Mouse (Mus musculus): ENCODE results near the gene Tmem110.

Tmem110 gene

DNA sequence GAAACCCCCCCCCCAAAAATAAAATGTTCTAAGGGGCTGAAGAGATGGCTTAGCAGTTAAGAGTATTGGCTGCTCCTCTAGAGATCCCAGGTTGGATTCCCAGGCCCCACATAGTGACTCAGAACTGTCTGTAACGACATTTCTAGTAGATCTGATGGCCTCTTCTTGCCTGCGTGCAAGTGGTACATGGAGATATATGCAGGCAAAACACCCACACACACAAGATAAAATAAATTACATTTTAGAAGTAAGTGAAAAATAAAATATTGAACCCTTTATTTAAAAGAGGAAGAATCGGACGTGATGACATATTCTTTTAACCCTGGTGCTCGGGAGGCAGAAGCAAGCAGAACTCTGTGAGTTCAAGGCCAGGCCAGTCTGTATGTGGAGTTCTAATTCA lies 77.2 kb downstream of the Tmem110 start:
- DNase-seq (ENCODE audit: low read depth, low spot score): no peak

DNA sequence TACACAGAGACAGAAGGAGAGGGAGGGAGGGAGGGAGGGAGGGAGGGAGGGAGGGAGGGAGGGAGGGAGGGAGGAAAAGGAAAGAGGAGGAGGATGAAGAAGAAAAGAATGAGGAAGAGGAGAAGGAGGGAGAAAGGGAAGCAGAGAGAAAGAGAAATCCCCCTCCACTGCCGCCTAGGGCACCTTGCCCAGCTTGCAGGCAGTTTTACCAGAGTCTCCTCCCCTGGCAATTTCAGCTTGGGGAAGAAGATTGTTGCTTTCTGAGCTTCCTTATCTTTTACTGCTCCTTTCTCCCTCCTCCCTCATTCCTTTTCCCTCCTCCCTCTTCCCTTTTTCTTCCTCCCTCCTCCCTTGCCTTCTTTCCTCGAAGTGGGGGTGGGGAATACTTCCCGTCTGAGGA lies 77.6 kb downstream of the Tmem110 start:
- no peak for DNase-seq (ENCODE audit: low read depth, low spot score)

DNA sequence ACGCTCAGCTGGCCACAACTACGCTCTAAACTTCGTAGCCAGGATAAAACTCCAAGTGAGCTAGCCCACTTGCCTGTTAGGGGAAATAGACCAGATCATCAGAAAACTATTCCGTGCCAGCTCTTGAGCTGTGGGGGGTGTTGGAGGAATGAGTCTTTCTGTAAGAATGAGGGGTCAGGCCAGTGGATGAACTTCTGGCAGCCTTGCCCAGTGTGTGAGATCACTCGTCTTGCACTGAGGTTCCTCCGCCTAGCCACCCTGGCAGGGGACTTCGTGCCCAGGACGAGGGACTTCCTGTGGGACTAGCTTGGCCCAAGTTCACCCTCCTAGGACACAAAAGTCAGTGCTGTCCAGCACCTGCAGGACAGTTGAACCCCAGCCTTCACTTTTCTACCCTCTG lies 78.9 kb downstream of the Tmem110 start:
- DNase-seq (ENCODE audit: low read depth, low spot score): no peak

DNA sequence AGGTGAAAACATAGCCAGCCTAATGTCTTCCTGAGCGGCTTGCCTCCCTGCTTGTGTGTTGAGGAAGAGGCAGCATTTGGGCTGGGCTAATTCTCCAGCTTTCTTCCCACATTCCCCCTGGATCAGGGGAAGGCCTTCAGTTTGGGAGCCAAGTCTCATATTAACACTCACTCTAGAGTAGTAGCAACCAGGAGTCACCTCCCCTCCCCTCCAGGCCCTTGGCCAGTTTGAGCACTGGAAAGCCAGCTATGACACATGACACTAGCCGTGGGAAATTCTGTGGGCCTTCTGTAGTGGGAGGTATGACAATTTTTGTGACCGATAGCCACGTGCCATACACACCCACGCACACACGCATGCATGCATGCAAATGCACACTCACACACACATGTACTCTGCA lies 80.6 kb downstream of the Tmem110 start:
- DNase-seq (ENCODE audit: low read depth, low spot score): no peak

- DNase-seq (ENCODE audit: low read depth, low spot score): no peak
These were observed 82.5 kb downstream of the Tmem110 start for GRCm38 (mm10) chr14:30907814-30908265.

DNA sequence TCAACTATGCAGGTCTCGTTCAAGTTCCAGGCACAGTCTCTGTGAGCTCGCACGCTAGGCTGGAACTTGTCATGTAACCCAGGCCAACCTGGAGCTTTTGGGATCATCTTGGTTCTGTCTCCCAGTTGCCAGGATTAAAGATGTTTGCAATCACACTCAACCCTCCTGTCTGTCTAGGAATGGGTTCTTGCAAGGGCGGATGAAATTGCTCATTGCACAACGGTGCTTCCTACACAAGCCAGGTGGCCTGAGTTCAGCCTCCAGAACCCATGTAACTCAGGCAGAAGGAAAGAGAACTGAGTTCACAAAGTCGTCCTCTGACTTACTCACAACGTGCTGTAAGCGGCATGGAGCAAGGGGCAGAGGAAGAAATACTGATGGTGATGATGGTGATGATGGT lies 85.8 kb downstream of the Tmem110 start:
- no peak for DNase-seq (ENCODE audit: low read depth, low spot score)

- DNase-seq (ENCODE audit: low read depth, low spot score): no peak
These were observed 87.3 kb downstream of the Tmem110 start for GRCm38 (mm10) chr14:30912641-30913040.

DNA sequence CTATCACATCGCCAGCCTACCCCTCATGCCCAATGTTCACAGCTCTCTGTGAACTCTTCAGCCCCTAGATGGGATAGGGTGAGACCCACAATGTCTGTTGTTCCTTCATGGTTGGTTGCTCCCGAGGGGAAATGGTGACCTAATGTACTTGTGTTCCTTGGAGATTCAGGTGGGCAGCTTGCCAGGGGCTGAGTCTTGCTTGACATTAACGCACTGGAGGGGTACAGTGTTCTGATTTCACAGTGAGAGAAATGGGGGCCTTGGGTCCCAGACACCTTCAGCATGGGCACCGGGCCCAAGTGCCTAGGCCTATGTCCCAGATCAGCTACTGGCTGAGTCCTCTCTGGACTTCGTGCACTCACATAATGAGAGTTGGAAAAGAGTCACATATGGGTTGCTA lies 88.0 kb downstream of the Tmem110 start:
- no peak for DNase-seq (ENCODE audit: low read depth, low spot score)

- DNase-seq (ENCODE audit: low read depth, low spot score): no peak
These were observed 91.1 kb downstream of the Tmem110 start for GRCm38 (mm10) chr14:30916516-30916915.

DNA sequence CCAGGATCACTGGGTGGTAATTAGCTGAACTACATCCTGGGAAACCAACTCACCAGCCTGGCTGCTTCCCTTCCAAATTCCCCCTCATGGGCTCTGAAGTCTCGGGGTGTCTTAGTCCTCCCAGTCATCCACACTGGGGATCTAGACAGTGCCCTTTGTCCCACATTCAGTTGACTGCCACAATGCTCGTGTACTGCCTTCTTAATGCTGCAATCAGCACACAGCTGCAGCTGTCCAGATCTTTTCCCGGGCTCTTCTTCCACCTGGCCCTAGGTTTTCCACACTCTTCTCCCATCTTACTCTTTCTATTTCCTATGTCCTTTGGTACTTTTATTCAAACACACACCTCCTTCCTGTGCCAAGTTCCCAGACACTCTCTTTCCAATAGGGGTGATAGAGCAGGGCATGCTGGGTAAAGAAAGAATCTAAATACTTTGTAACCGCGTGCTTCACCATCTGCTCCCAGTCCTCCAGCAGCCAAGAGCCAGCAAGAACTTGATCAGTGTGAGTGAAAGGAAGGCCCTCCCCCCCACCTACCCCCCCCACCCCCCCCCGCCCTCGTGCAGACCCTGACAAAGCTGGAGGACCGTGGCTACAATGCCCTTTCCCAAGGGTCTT lies 96.8 kb downstream of the Tmem110 start:
- DNase-seq (ENCODE audit: low read depth, low spot score): no peak

DNA sequence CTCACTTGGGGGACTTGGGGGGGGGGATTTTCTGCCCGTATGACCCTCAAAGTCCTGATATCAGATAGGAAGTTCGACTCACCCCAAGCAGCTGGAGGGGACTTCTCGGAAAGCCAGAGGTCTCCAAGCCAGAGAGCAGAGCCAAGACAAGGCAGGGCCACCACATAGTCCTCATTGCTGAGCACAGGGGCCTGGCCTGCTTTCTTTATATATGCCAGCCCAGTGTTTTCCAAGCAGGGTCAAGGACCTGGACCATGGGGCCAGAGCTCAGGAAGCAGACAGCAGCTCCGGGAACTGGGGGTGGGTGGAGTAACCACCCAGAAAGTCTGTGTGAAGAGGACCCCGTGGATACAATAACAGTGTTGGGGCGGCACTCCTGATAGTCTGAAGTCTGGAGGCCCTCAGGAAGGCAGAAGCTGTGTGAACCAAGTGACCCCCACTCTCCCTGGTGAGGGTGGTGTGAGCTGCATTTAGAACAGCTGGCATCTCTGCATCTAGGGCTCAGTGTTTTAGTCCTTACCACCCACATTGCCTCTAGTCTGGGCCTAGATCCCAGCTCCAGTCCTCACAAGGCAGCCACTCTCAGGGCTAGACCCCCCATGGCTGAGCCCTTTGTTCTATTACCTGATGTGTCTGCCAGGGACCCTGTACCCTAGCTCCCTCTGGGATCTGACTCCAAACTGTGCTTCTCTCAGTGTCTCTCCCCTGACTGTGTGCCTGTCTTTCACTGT lies 98.2 kb downstream of the Tmem110 start, which contains the start of gene Itih3:
Gene Itih3 (minus strand): TSS at position 386 of the 731 bp plus-strand sequence.
- DNase-seq (ENCODE audit: low read depth, low spot score): no peak

- DNase-seq (ENCODE audit: low read depth, low spot score): no peak
These were observed 100.1 kb downstream of the Tmem110 start for GRCm38 (mm10) chr14:30925492-30925891.
